Mouse (Mus musculus) urinary bladder, postnatal 10 days (tissue): ENCODE measurements around the gene Ccdc9b.

Experiments
- DNase-seq: peaks from one replicate; pipeline ENCODE4 v3.0.0; 2022; ENCODE audit warnings: low spot score

Gene Ccdc9b

GRCm38 (mm10) chr2:118711038-118711494 is 51.4 kb downstream of the Ccdc9b start:
- no peak for DNase-seq

- no peak for DNase-seq
Observed at GRCm38 (mm10) chr2:118709655-118710221, 52.7 kb downstream of the Ccdc9b start.

- DNase-seq, result no peak
Observed at GRCm38 (mm10) chr2:118708472-118708871, 54.0 kb downstream of the Ccdc9b start.

- DNase-seq, result no peak
Observed at GRCm38 (mm10) chr2:118706436-118706835, 56.0 kb downstream of the Ccdc9b start.
